Mouse (Mus musculus): ENCODE results near the gene St13.

St13 gene

GRCm38 (mm10) chr15:81399638-81400315 lies at the start of gene St13, which contains the start of gene Xpnpep3:
St13 (minus strand) TSS chr15:81400077.
Xpnpep3 (plus strand) TSS chr15:81400138.
- peak; percentile 97 to 99 for DNase-seq (ENCODE audit: low spot score in 2 of 2)

- DNase-seq (ENCODE audit: low spot score in 2 of 2), result peak; percentile 56 to 77
Observed at GRCm38 (mm10) chr15:81448463-81448862, 48.6 kb upstream of the St13 start.

GRCm38 (mm10) chr15:81439236-81439635 lies 39.4 kb upstream of the St13 start:
- DNase-seq (ENCODE audit: low spot score in 2 of 2), result no peak

GRCm38 (mm10) chr15:81438345-81438744 lies 38.5 kb upstream of the St13 start:
- no peak for DNase-seq (ENCODE audit: low spot score in 2 of 2)

GRCm38 (mm10) chr15:81431195-81431594 lies 31.3 kb upstream of the St13 start:
- no peak for DNase-seq (ENCODE audit: low spot score in 2 of 2)

GRCm38 (mm10) chr15:81427947-81428346 lies 28.1 kb upstream of the St13 start:
- no peak for DNase-seq (ENCODE audit: low spot score in 2 of 2)

GRCm38 (mm10) chr15:81425311-81425710 lies 25.4 kb upstream of the St13 start:
- no peak for DNase-seq (ENCODE audit: low spot score in 2 of 2)

GRCm38 (mm10) chr15:81422156-81422681 lies 22.3 kb upstream of the St13 start:
- no peak for DNase-seq (ENCODE audit: low spot score in 2 of 2)

GRCm38 (mm10) chr15:81421454-81421853 lies 21.6 kb upstream of the St13 start:
- no peak for DNase-seq (ENCODE audit: low spot score in 2 of 2)

GRCm38 (mm10) chr15:81418065-81418464 lies 18.2 kb upstream of the St13 start:
- DNase-seq (ENCODE audit: low spot score in 2 of 2), result no peak

GRCm38 (mm10) chr15:81416763-81417310 lies 17.0 kb upstream of the St13 start:
- peak; percentile 80 to 85 for DNase-seq (ENCODE audit: low spot score in 2 of 2)

GRCm38 (mm10) chr15:81408199-81408598 lies 8.3 kb upstream of the St13 start, which contains the start of gene Dnajb7:
Dnajb7 (minus strand) TSS chr15:81408299.
- DNase-seq (ENCODE audit: low spot score in 2 of 2), result no peak

GRCm38 (mm10) chr15:81405008-81405407 lies 5.1 kb upstream of the St13 start:
- no peak for DNase-seq (ENCODE audit: low spot score in 2 of 2)

GRCm38 (mm10) chr15:81399297-81399637 lies 610 bp downstream of the St13 start:
- no peak for DNase-seq (ENCODE audit: low spot score in 2 of 2)

GRCm38 (mm10) chr15:81398189-81398588 lies 1.7 kb downstream of the St13 start:
- DNase-seq (ENCODE audit: low spot score in 2 of 2), result no peak

- DNase-seq (ENCODE audit: low spot score in 2 of 2), result no peak
Observed at GRCm38 (mm10) chr15:81394211-81394915, 5.5 kb downstream of the St13 start.

GRCm38 (mm10) chr15:81392997-81393396 lies 6.9 kb downstream of the St13 start:
- peak; percentile 32 to 66 for DNase-seq (ENCODE audit: low spot score in 2 of 2)

- no peak for DNase-seq (ENCODE audit: low spot score in 2 of 2)
Observed at GRCm38 (mm10) chr15:81386327-81386726, 13.6 kb downstream of the St13 start.

- DNase-seq (ENCODE audit: low spot score in 2 of 2), result no peak
Observed at GRCm38 (mm10) chr15:81378845-81379244, 21.0 kb downstream of the St13 start.

GRCm38 (mm10) chr15:81374621-81375020 lies 25.3 kb downstream of the St13 start:
- DNase-seq (ENCODE audit: low spot score in 2 of 2), result no peak

- no peak for DNase-seq (ENCODE audit: low spot score in 2 of 2)
Observed at GRCm38 (mm10) chr15:81370356-81370755, 29.5 kb downstream of the St13 start.

GRCm38 (mm10) chr15:81368601-81369000 lies 31.3 kb downstream of the St13 start:
- no peak for DNase-seq (ENCODE audit: low spot score in 2 of 2)

- no peak for DNase-seq (ENCODE audit: low spot score in 2 of 2)
Observed at GRCm38 (mm10) chr15:81366241-81366640, 33.6 kb downstream of the St13 start.

All from spleen, postnatal 4 days (tissue).